Mouse (Mus musculus) embryonic facial prominence, embryonic 12.5 days (tissue): Measurements from ENCODE around the gene Tmem222. TPM values are rescaled to one million over a fixed set of nuclear protein-coding genes. Genes with fewer than 3 reads are reported as not detected.

Source experiments
- ATAC-seq: fragments of 200-750 bp; cut with Nextera tagmentation; 2 replicates; pipeline ENCODE4 v1.8.0; 2017; ENCODE audit not compliant: insufficient number of reproducible peaks, insufficient read depth, low FRiP score, low TSS enrichment
- H3K27ac ChIP-seq: fragments of 300-500 bp; sonication (generic); 2 replicates; pipeline ENCODE4 v1.5.1; 2016; ENCODE audit warnings: mild to moderate bottlenecking
- H3K27me3 ChIP-seq: fragments of 300-500 bp; sonication (generic); 2 replicates; pipeline ENCODE4 v1.6.1; 2016; ENCODE audit warnings: mild to moderate bottlenecking, moderate library complexity
- H3K36me3 ChIP-seq: fragments of 300-500 bp; sonication (generic); 2 replicates; pipeline ENCODE4 v1.6.1; 2016; ENCODE audit warnings: mild to moderate bottlenecking
- H3K4me1 ChIP-seq: fragments of 300-500 bp; sonication (generic); 2 replicates; pipeline ENCODE4 v1.6.1; 2016
- H3K4me2 ChIP-seq: fragments of 300-500 bp; sonication (generic); replicated peaks from 2 replicates; pipeline ENCODE4 v1.6.1; 2016; ENCODE audit warnings: mild to moderate bottlenecking, moderate library complexity
- H3K4me3 ChIP-seq: fragments of 300-500 bp; sonication (generic); 2 replicates; pipeline ENCODE4 v1.5.1; 2016; ENCODE audit warnings: mild to moderate bottlenecking
- H3K9ac ChIP-seq: fragments of 300-500 bp; sonication (generic); 2 replicates; pipeline ENCODE4 v1.6.1; 2016; ENCODE audit warnings: mild to moderate bottlenecking, moderate library complexity
- H3K9me3 ChIP-seq: fragments of 300-500 bp; sonication (generic); 2 replicates; pipeline ENCODE4 v1.6.1; 2016; ENCODE audit warnings: mild to moderate bottlenecking, moderate library complexity
- WGBS: fragments of 180-500 bp; shearing (Covaris S2); methylation state at CpG from one replicate; pipeline ENCODE4 v1.1.7; 2016; 5-methylcytosine and 5-hydroxymethylcytosine counted together
- polyA plus RNA-seq: library from polyadenylated mRNA; unstranded; fragments of >200 nt; fragmentation: Nextera tagmentation; extraction: Ambion mirVana; gene quantifications from 2 replicates; pipeline ENCODE4 v1.2.1, GENCODE M21; 2016

Gene Tmem222
- polyA plus RNA-seq, 1 experiment from 2014 or later: 81.8 TPM

DNA sequence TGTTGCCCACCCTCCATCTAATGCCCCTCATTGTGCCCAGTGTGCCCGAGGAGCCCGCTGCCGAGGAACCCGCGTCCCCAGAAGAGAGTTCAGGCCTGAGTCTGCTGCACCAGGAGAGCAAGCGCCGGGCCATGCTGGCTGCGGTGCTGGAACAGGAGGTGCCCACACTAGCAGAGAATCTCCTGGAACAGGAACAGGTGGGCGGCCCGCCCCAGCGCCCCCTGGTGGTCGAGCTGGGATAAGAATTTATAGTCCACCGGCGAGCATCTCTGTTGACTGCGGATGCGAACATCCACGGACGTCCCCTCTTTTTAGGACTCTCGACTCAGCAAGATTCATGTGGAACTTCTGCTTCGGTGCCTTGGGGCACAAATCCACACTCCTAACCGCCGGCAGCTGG, 27.0 kb downstream of the Tmem222 start:
- Histone ChIP-seq H3K4me3 (peak overlapping the region; percentile 40), H3K4me1 (peaks cover 16% of the 10 kb centered on the region), H3K36me3 (no peaks in the 10 kb centered on the region), H3K4me2 (peak overlapping the region; percentile 65), H3K9ac (no peak overlapping the region; the same call in 1 of the 2 replicates), H3K27me3 (peaks cover 90% of the 10 kb centered on the region), H3K27ac (no peak overlapping the region), H3K9me3 (no peaks in the 10 kb centered on the region)
- 4% methylated on average over 22 of the region's 22 CpGs for WGBS
- no peak for ATAC-seq

DNA sequence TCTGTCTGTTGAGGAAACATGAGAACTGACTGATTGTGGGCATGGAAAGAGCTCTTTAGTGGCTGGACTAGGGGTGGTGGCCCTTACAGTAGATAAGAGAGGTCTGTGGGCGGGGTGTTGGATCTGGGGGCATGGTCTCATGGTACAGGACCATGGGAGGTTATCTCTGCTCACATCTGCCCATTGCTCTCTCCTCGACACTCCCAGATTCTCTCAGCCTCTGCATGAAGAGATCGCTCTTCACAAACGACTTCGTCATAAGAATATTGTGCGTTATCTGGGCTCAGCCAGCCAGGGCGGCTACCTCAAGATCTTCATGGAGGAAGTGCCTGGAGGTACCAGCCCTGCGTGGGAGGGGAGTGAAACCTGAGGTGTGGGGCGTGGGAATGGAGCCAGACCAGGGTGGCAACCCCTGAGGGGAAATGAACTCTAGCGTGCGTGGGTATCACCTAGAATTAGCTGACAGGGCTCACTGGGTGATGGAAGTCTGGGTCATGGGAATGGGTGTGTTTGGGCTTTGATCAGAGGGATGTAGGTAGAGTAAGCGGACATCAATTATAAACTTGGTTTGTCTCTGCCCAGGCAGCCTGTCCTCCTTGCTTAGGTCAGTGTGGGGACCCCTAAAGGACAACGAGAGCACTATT, 29.7 kb downstream of the Tmem222 start:
- Histone ChIP-seq H3K4me1 (peaks cover 16% of the 10 kb centered on the region), H3K4me2 (no peak overlapping the region), H3K4me3 (no peak overlapping the region), H3K9ac (no peak overlapping the region), H3K27me3 (peaks cover 86% of the 10 kb centered on the region), H3K27ac (no peak overlapping the region), H3K36me3 (no peaks in the 10 kb centered on the region), H3K9me3 (no peaks in the 10 kb centered on the region)
- ATAC-seq: no peak
- 75% methylated on average over 13 of the region's 13 CpGs for WGBS

GRCm38 (mm10) chr4:133247072-133247471, 30.5 kb downstream of the Tmem222 start:
- no peaks in the 10 kb centered on the region for H3K36me3 ChIP-seq
- H3K4me1 ChIP-seq: peaks cover 16% of the 10 kb centered on the region
- peaks cover 86% of the 10 kb centered on the region for H3K27me3 ChIP-seq
- WGBS: 24% methylated on average over 15 of the region's 15 CpGs
- H3K4me2 ChIP-seq: no peak overlapping the region
- no peaks in the 10 kb centered on the region for H3K9me3 ChIP-seq
- H3K27ac ChIP-seq: no peak overlapping the region
- no peak overlapping the region for H3K4me3 ChIP-seq
- no peak overlapping the region for H3K9ac ChIP-seq
- ATAC-seq: no peak

DNA sequence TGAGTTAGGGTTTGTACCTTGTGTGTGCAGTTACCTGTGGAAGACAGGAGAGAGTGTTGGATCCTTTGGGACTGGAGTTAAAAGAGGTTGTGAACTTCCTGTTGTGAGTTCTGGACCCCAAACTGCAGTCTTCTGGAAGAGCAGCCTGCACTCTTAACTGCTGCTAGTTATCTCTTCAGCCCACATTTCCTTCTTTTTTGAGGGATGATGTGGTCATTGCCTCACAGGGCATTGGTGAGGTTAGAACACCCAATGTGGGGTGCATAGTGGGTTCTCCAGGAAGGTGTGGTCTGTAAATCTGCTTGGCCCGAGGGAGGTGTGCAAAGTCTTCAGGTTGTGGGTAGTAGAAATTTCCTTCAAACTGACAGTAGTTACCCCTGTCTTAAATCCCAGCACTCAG, 33.3 kb downstream of the Tmem222 start:
- ATAC-seq: no peak
- H3K27ac ChIP-seq: no peak overlapping the region
- WGBS: 79% methylated on average over 1 of the region's 1 CpGs
- H3K36me3 ChIP-seq: no peaks in the 10 kb centered on the region
- H3K27me3 ChIP-seq: peaks cover 66% of the 10 kb centered on the region
- H3K4me2 ChIP-seq: no peak overlapping the region
- no peaks in the 10 kb centered on the region for H3K9me3 ChIP-seq
- no peak overlapping the region for H3K9ac ChIP-seq
- no peak overlapping the region for H3K4me3 ChIP-seq
- H3K4me1 ChIP-seq: peaks cover 9% of the 10 kb centered on the region; the same call in 1 of the 2 replicates

- peaks cover 9% of the 10 kb centered on the region; the same call in 1 of the 2 replicates for H3K4me1 ChIP-seq
- WGBS: 40% methylated on average over 13 of the region's 13 CpGs
- H3K27me3 ChIP-seq: peaks cover 60% of the 10 kb centered on the region
- H3K4me3 ChIP-seq: no peak overlapping the region
- no peaks in the 10 kb centered on the region for H3K9me3 ChIP-seq
- H3K4me2 ChIP-seq: no peak overlapping the region
- H3K27ac ChIP-seq: no peak overlapping the region
- no peak for ATAC-seq
- no peaks in the 10 kb centered on the region for H3K36me3 ChIP-seq
- H3K9ac ChIP-seq: no peak overlapping the region
Measured at GRCm38 (mm10) chr4:133243538-133243937, 34.1 kb downstream of the Tmem222 start.

- ATAC-seq: no peak
- 60% methylated on average over 9 of the region's 9 CpGs for WGBS
- H3K4me1 ChIP-seq: peaks cover 9% of the 10 kb centered on the region; the same call in 1 of the 2 replicates
- no peak overlapping the region for H3K4me3 ChIP-seq
- H3K36me3 ChIP-seq: no peaks in the 10 kb centered on the region
- H3K27ac ChIP-seq: no peak overlapping the region
- no peak overlapping the region for H3K9ac ChIP-seq
- no peaks in the 10 kb centered on the region for H3K9me3 ChIP-seq
- H3K27me3 ChIP-seq: peaks cover 52% of the 10 kb centered on the region
- H3K4me2 ChIP-seq: no peak overlapping the region
Measured at GRCm38 (mm10) chr4:133242710-133243109, 34.9 kb downstream of the Tmem222 start.

DNA sequence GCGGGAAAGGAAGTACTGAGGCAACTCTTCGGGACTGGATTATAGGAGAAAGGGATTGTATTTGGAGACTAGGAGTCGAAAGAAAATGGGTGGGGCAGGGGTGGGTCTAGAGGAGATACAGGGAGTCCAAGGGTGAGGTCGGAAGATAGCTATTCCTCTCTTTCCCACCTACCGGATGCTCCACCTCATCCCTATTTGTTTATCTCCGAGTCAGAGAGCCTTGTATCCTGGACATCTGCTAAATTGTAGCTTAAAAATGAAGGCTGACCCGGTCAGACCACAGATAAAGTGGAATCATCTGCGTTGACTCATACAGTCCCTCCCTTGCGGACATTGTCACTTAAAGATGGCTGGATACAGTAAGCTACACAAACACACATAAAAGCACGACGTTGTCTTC, 35.7 kb downstream of the Tmem222 start:
- peak overlapping the region; percentile 94 for H3K4me2 ChIP-seq
- H3K9ac ChIP-seq: peak overlapping the region; percentile 61; the same call in 1 of the 2 replicates
- H3K9me3 ChIP-seq: no peaks in the 10 kb centered on the region
- 32% methylated on average over 11 of the region's 11 CpGs for WGBS
- peaks cover 44% of the 10 kb centered on the region for H3K27me3 ChIP-seq
- ATAC-seq: no peak
- H3K4me3 ChIP-seq: peak overlapping the region; percentile 55
- H3K36me3 ChIP-seq: no peaks in the 10 kb centered on the region
- H3K27ac ChIP-seq: no peak overlapping the region
- peaks cover 9% of the 10 kb centered on the region; the same call in 1 of the 2 replicates for H3K4me1 ChIP-seq

DNA sequence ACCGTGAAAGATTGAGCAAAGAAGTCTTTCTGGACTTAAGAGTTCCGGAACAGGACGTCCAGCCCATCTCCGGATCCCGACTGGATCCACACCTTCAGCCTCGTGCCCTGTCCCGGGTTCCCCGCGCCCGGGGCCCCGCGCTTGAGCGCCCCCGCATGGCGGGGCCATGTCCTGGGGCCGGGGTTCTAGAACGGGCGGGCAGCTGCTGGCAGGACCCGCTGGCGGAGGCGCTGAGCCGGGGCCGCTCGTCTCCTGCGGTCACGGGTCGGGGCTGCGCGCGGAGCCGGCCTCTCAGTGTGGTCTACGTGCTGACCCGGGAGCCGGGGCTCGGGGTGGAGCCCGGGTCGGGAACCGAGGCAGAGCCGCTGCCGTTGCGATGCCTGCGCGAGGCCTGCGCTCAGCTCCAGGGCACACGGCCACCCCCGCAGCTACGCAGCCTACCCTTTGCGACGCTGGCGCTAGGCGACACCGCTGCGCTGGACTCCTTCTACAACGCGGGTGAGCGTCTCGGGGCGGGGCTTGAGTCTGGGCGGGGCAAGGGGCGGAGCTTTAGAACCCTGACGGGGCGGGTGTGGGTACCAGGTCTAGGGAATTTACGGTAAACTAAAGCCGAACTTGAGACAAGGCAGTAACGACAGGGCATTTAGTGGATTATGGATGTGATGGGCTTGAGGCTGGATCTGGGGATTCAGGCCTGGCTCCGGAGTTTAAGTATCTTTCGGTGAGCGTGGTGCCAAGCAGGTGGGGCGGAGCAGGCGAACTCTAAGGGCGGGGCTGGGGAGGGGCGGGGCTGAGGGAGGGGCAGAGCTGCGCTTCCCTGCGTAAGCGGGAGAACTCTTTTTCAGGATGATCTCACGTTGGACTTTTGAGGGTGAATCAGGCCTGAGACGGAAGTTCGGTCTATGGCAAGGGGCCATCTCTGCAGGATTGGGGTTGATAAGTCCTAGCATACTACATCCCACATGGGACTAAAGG, 36.4 kb downstream of the Tmem222 start:
- Histone ChIP-seq H3K9ac (peak overlapping the region; percentile 61), H3K36me3 (no peaks in the 10 kb centered on the region), H3K4me3 (peak overlapping the region; percentile 55), H3K27ac (0 out of 2 replicates have a peak overlapping the region, but pooled peaks have one; percentile 3), H3K9me3 (no peaks in the 10 kb centered on the region), H3K27me3 (peaks cover 37% of the 10 kb centered on the region), H3K4me2 (peak overlapping the region; percentile 94), H3K4me1 (peaks cover 9% of the 10 kb centered on the region; the same call in 1 of the 2 replicates)
- WGBS: under 1% methylated on average over 78 of the region's 78 CpGs
- ATAC-seq: peak; percentile 83

DNA sequence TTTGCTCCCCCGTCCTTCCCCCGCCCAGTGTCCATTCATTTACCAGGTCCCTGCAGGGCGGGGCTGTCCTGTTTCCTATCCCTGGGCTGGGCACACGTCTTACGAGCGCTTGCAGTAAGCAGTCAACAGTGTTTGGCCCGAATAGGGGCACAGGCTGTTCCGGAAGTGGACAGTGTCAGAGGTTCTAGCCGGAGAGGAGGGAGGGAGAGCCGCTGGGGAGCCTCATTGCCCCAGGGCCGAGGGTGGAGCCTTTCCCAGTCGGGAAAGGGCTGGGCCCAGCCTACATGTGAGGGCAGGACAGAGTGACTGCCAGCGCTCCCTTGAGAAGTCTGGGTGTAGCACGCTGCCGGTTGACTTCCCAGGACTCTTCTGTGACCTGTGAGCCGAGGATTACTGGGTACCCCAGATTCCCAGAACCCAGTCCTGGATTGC, 37.1 kb downstream of the Tmem222 start, which contains the start of gene Map3k6:
TSS of gene Map3k6 (plus strand) at position 329 of the 432 bp plus-strand sequence.
- ATAC-seq: no peak
- H3K4me1 ChIP-seq: peaks cover 9% of the 10 kb centered on the region; the same call in 1 of the 2 replicates
- WGBS: 3% methylated on average over 16 of the region's 16 CpGs
- H3K9ac ChIP-seq: peak within 1 kb of the TSS; percentile 61
- H3K27me3 ChIP-seq: peaks cover 32% of the 10 kb centered on the region
- no peaks in the 10 kb centered on the region for H3K36me3 ChIP-seq
- no peaks in the 10 kb centered on the region for H3K9me3 ChIP-seq
- peak within 1 kb of the TSS; percentile 55 for H3K4me3 ChIP-seq
- H3K27ac ChIP-seq: 0 out of 2 replicates have a peak within 1 kb of the TSS, but pooled peaks have one; percentile 3
- peak within 1 kb of the TSS; percentile 94 for H3K4me2 ChIP-seq

DNA sequence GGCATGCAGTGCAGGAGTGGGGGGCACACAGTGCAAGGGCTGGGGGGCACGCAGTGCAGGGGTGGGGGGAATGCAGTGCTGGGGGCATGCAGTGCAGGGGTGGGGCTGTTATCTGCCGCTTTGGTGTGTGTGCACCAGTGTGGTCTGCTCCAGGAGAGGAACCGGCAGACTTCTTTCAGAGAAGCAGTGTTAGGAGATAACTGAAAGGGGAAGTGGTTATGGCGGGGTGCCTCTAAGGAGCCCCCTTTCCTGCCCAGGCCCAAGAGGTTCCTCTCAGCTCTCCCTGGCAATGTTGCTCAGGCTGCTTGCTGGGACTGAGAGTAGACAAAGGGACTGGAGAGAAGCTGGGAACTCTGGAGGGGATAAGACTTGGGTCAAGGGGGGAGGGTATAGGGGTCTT, 39.7 kb downstream of the Tmem222 start:
- Histone ChIP-seq H3K4me1 (peaks cover 9% of the 10 kb centered on the region; the same call in 1 of the 2 replicates), H3K27me3 (peaks cover 15% of the 10 kb centered on the region), H3K27ac (no peak overlapping the region), H3K4me3 (no peak overlapping the region), H3K9ac (no peak overlapping the region), H3K36me3 (no peaks in the 10 kb centered on the region), H3K9me3 (no peaks in the 10 kb centered on the region), H3K4me2 (no peak overlapping the region)
- ATAC-seq: no peak
- WGBS: 77% methylated on average over 4 of the region's 4 CpGs

GRCm38 (mm10) chr4:133235415-133235814, 42.2 kb downstream of the Tmem222 start:
- no peak overlapping the region for H3K4me3 ChIP-seq
- peaks cover 2% of the 10 kb centered on the region; the same call in 1 of the 2 replicates for H3K4me1 ChIP-seq
- 82% methylated on average over 5 of the region's 5 CpGs for WGBS
- no peaks in the 10 kb centered on the region for H3K9me3 ChIP-seq
- no peak overlapping the region for H3K4me2 ChIP-seq
- peaks cover 3% of the 10 kb centered on the region; the same call in 1 of the 2 replicates for H3K27me3 ChIP-seq
- no peaks in the 10 kb centered on the region for H3K36me3 ChIP-seq
- no peak overlapping the region for H3K27ac ChIP-seq
- no peak overlapping the region for H3K9ac ChIP-seq
- no peak for ATAC-seq
